Mouse (Mus musculus): ENCODE measurements around the gene Tmem206. TPM values are rescaled to one million over a fixed set of nuclear protein-coding genes. Genes with fewer than 3 reads are reported as not detected.

Tmem206 gene
- polyA plus RNA-seq, 1 experiment from 2014 or later, result 54.0 TPM

DNA sequence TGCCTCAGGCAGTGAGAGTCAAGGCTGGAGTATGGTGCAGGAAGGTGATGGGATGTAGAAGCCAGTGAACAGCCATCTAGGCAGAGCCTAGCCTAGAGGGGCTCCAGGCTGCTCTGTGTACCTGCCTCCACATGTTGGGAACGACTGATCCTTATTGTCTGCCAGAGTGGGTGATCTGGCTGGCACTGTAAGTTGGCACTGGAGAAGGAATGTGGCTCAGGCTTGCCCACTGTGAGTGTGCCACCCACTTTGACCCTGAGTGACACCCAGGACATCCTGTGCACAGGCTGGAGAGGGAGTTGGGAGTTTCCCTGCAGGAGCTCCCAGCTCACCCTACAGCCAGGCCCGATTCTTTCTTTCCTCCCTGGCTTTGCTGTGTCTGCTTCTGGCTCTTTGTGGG is 14.2 kb downstream of the Tmem206 start:
- H3K9me3 ChIP-seq (ENCODE audit: control insufficient read depth, low read length), result no peaks in the 10 kb centered on the region
- H3K36me3 ChIP-seq (ENCODE audit: control insufficient read depth, insufficient read depth), result peaks cover 52% of the 10 kb centered on the region
- no peak for ATAC-seq
- no peaks in the 10 kb centered on the region for H3K27me3 ChIP-seq (replicated peaks; ENCODE audit: control insufficient read depth, insufficient read depth, low read length)
- WGBS, result 86% methylated on average over 2 of the region's 2 CpGs
- H3K27ac ChIP-seq (ENCODE audit: low read length), result no peak overlapping the region
- no peak overlapping the region for H3K9ac ChIP-seq (replicated peaks; ENCODE audit: low read depth, low read length)
- H3K4me2 ChIP-seq (ENCODE audit: low read length), result no peak overlapping the region
- H3K4me3 ChIP-seq (replicated peaks; ENCODE audit: low read length), result no peak overlapping the region
- H3K4me1 ChIP-seq (replicated peaks; ENCODE audit: control insufficient read depth, insufficient read depth, low read length), result no peaks in the 10 kb centered on the region

- no peaks in the 10 kb centered on the region for H3K4me1 ChIP-seq (replicated peaks; ENCODE audit: control insufficient read depth, insufficient read depth, low read length)
- no peak overlapping the region for H3K4me2 ChIP-seq (ENCODE audit: low read length)
- no peak overlapping the region for H3K27ac ChIP-seq (ENCODE audit: low read length)
- WGBS, result 87% methylated on average over 4 of the region's 4 CpGs
- peaks cover 52% of the 10 kb centered on the region for H3K36me3 ChIP-seq (ENCODE audit: control insufficient read depth, insufficient read depth)
- ATAC-seq, result no peak
- no peaks in the 10 kb centered on the region for H3K9me3 ChIP-seq (ENCODE audit: control insufficient read depth, low read length)
- no peak overlapping the region for H3K4me3 ChIP-seq (replicated peaks; ENCODE audit: low read length)
- H3K9ac ChIP-seq (replicated peaks; ENCODE audit: low read depth, low read length), result no peak overlapping the region
- no peaks in the 10 kb centered on the region for H3K27me3 ChIP-seq (replicated peaks; ENCODE audit: control insufficient read depth, insufficient read depth, low read length)
Measured at GRCm38 (mm10) chr1:191340530-191340929, 14.8 kb downstream of the Tmem206 start.

DNA sequence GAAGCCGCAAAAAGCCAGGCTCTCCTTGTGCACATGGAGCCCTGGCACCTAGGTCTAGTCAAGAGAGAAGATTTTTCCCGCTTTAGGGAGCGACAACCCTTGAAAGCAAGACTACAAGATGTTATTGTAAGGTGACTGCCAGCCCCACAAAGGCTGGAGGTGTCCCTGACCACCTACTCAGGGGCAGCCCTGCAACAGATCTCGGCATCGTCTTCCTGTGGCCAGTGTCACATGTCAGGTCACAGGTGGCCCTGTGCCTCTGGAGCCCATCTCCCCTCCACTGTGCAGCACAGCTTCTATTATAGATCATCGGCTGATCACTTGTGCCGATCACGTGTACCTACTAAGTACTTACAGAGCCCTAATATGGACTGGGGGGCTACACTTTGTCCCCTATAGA is 21.9 kb downstream of the Tmem206 start:
- no peak for ATAC-seq
- no peak overlapping the region for H3K4me2 ChIP-seq (ENCODE audit: low read length)
- H3K27me3 ChIP-seq (replicated peaks; ENCODE audit: control insufficient read depth, insufficient read depth, low read length), result no peaks in the 10 kb centered on the region
- WGBS, result 92% methylated on average over 8 of the region's 8 CpGs
- no peaks in the 10 kb centered on the region for H3K9me3 ChIP-seq (ENCODE audit: control insufficient read depth, low read length)
- H3K9ac ChIP-seq (replicated peaks; ENCODE audit: low read depth, low read length), result no peak overlapping the region
- H3K4me3 ChIP-seq (replicated peaks; ENCODE audit: low read length), result no peak overlapping the region
- no peak overlapping the region for H3K27ac ChIP-seq (ENCODE audit: low read length)
- H3K4me1 ChIP-seq (replicated peaks; ENCODE audit: control insufficient read depth, insufficient read depth, low read length), result no peaks in the 10 kb centered on the region
- H3K36me3 ChIP-seq (ENCODE audit: control insufficient read depth, insufficient read depth), result peaks cover 27% of the 10 kb centered on the region

GRCm38 (mm10) chr1:191348592-191348991 is 22.9 kb downstream of the Tmem206 start:
- peaks cover 22% of the 10 kb centered on the region for H3K36me3 ChIP-seq (ENCODE audit: control insufficient read depth, insufficient read depth)

GRCm38 (mm10) chr1:191348996-191349395 is 23.3 kb downstream of the Tmem206 start:
- Histone ChIP-seq H3K4me3 (replicated peaks; ENCODE audit: low read length) (no peak overlapping the region), H3K27me3 (replicated peaks; ENCODE audit: control insufficient read depth, insufficient read depth, low read length) (no peaks in the 10 kb centered on the region), H3K36me3 (ENCODE audit: control insufficient read depth, insufficient read depth) (peaks cover 20% of the 10 kb centered on the region), H3K4me2 (ENCODE audit: low read length) (no peak overlapping the region), H3K9ac (replicated peaks; ENCODE audit: low read depth, low read length) (no peak overlapping the region), H3K27ac (ENCODE audit: low read length) (no peak overlapping the region), H3K9me3 (ENCODE audit: control insufficient read depth, low read length) (no peaks in the 10 kb centered on the region), H3K4me1 (replicated peaks; ENCODE audit: control insufficient read depth, insufficient read depth, low read length) (peaks cover 4% of the 10 kb centered on the region)
- no peak for ATAC-seq
- WGBS, result 56% methylated on average over 5 of the region's 5 CpGs

More at GRCm38 (mm10) chr1:191348592-191348991, 22.9 kb downstream of the Tmem206 start:
- no peak for ATAC-seq
- H3K9ac ChIP-seq (replicated peaks; ENCODE audit: low read depth, low read length), result no peak overlapping the region
- H3K27ac ChIP-seq (ENCODE audit: low read length), result no peak overlapping the region
- WGBS, result 89% methylated on average over 2 of the region's 2 CpGs
- no peak overlapping the region for H3K4me2 ChIP-seq (ENCODE audit: low read length)
- H3K9me3 ChIP-seq (ENCODE audit: control insufficient read depth, low read length), result no peaks in the 10 kb centered on the region
- H3K4me3 ChIP-seq (replicated peaks; ENCODE audit: low read length), result no peak overlapping the region
- no peaks in the 10 kb centered on the region for H3K27me3 ChIP-seq (replicated peaks; ENCODE audit: control insufficient read depth, insufficient read depth, low read length)
- peaks cover 4% of the 10 kb centered on the region for H3K4me1 ChIP-seq (replicated peaks; ENCODE audit: control insufficient read depth, insufficient read depth, low read length)

GRCm38 (mm10) chr1:191349486-191350037 is 23.9 kb downstream of the Tmem206 start:
- no peak overlapping the region for H3K27ac ChIP-seq (ENCODE audit: low read length)
- H3K4me3 ChIP-seq (replicated peaks; ENCODE audit: low read length), result no peak overlapping the region
- no peaks in the 10 kb centered on the region for H3K27me3 ChIP-seq (replicated peaks; ENCODE audit: control insufficient read depth, insufficient read depth, low read length)
- no peaks in the 10 kb centered on the region for H3K9me3 ChIP-seq (ENCODE audit: control insufficient read depth, low read length)
- H3K36me3 ChIP-seq (ENCODE audit: control insufficient read depth, insufficient read depth), result peaks cover 19% of the 10 kb centered on the region
- 75% methylated on average over 23 of the region's 23 CpGs for WGBS
- ATAC-seq, result no peak
- no peak overlapping the region for H3K4me2 ChIP-seq (ENCODE audit: low read length)
- no peak overlapping the region for H3K9ac ChIP-seq (replicated peaks; ENCODE audit: low read depth, low read length)
- H3K4me1 ChIP-seq (replicated peaks; ENCODE audit: control insufficient read depth, insufficient read depth, low read length), result peaks cover 4% of the 10 kb centered on the region

DNA sequence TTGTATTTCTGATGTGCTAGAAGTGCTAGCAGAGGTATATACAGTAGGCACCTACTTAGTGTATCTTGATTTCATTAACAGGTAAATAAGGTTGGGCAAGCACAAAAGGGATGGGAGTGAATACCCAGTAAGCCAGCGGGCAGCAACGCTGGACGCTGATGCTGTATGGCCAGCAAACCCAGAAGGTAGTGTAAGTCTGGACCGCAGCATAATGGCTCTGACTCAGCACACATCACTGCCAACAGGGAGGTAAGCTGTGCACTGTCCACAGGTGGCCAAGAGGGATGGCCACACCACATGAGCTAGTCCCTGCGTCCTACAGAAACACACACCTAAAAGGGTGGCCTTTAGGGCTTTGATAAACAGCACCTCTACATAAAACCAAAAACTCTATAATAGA is 24.6 kb downstream of the Tmem206 start:
- H3K27ac ChIP-seq (ENCODE audit: low read length), result no peak overlapping the region
- no peak overlapping the region for H3K9ac ChIP-seq (replicated peaks; ENCODE audit: low read depth, low read length)
- H3K4me3 ChIP-seq (replicated peaks; ENCODE audit: low read length), result no peak overlapping the region
- WGBS, result 96% methylated on average over 5 of the region's 5 CpGs
- H3K36me3 ChIP-seq (ENCODE audit: control insufficient read depth, insufficient read depth), result peaks cover 21% of the 10 kb centered on the region
- peaks cover 4% of the 10 kb centered on the region for H3K4me1 ChIP-seq (replicated peaks; ENCODE audit: control insufficient read depth, insufficient read depth, low read length)
- no peak for ATAC-seq
- no peaks in the 10 kb centered on the region for H3K27me3 ChIP-seq (replicated peaks; ENCODE audit: control insufficient read depth, insufficient read depth, low read length)
- H3K4me2 ChIP-seq (ENCODE audit: low read length), result no peak overlapping the region
- no peaks in the 10 kb centered on the region for H3K9me3 ChIP-seq (ENCODE audit: control insufficient read depth, low read length)

- peak; percentile 47; the same call in 1 of the 2 replicates for ATAC-seq
- peaks cover 13% of the 10 kb centered on the region for H3K36me3 ChIP-seq (ENCODE audit: control insufficient read depth, insufficient read depth)
Measured at GRCm38 (mm10) chr1:191352786-191353488, 27.2 kb downstream of the Tmem206 start.

GRCm38 (mm10) chr1:191353836-191354235 is 28.1 kb downstream of the Tmem206 start:
- no peak overlapping the region for H3K27ac ChIP-seq (ENCODE audit: low read length)
- H3K4me3 ChIP-seq (replicated peaks; ENCODE audit: low read length), result no peak overlapping the region
- H3K4me2 ChIP-seq (ENCODE audit: low read length), result no peak overlapping the region
- peaks cover 4% of the 10 kb centered on the region for H3K4me1 ChIP-seq (replicated peaks; ENCODE audit: control insufficient read depth, insufficient read depth, low read length)
- no peaks in the 10 kb centered on the region for H3K9me3 ChIP-seq (ENCODE audit: control insufficient read depth, low read length)
- no peak for ATAC-seq
- H3K36me3 ChIP-seq (ENCODE audit: control insufficient read depth, insufficient read depth), result peaks cover 18% of the 10 kb centered on the region
- no peaks in the 10 kb centered on the region for H3K27me3 ChIP-seq (replicated peaks; ENCODE audit: control insufficient read depth, insufficient read depth, low read length)
- no peak overlapping the region for H3K9ac ChIP-seq (replicated peaks; ENCODE audit: low read depth, low read length)
- WGBS, result 75% methylated on average over 4 of the region's 4 CpGs

More at GRCm38 (mm10) chr1:191352786-191353488, 27.2 kb downstream of the Tmem206 start:
- Histone ChIP-seq H3K27me3 (replicated peaks; ENCODE audit: control insufficient read depth, insufficient read depth, low read length) (no peaks in the 10 kb centered on the region), H3K4me2 (ENCODE audit: low read length) (no peak overlapping the region), H3K9ac (replicated peaks; ENCODE audit: low read depth, low read length) (no peak overlapping the region), H3K4me3 (replicated peaks; ENCODE audit: low read length) (no peak overlapping the region), H3K27ac (ENCODE audit: low read length) (peak overlapping the region; percentile 27), H3K4me1 (replicated peaks; ENCODE audit: control insufficient read depth, insufficient read depth, low read length) (peaks cover 4% of the 10 kb centered on the region), H3K9me3 (ENCODE audit: control insufficient read depth, low read length) (no peaks in the 10 kb centered on the region)
- 57% methylated on average over 14 of the region's 14 CpGs for WGBS

Measured in forebrain, embryonic 16.5 days (tissue).